ENCODE assay signal across 7 mouse cellular contexts in genomic region chr9:108596998-108597764, GRCm38 (mm10). TPM values are rescaled to one million over a fixed set of nuclear protein-coding genes. Genes with fewer than 3 reads are reported as not detected.
DNase-seq lines count a peak whose midpoint lies in the region; ATAC-seq lines count a peak whose summit lies in the region.

TSS of gene P4htm (minus strand) at chr9:108597667.

- no peaks in the 10 kb centered on the region for H3K36me3 ChIP-seq in limb, embryonic 11.5 days (ENCODE audit: control insufficient read depth, insufficient read depth, low read length)
- H3K36me3 ChIP-seq in midbrain, embryonic 11.5 days (ENCODE audit: control insufficient read depth, insufficient read depth, low read length): no peaks in the 10 kb centered on the region; the same call in 1 of the 2 replicates

- peak within 1 kb of the TSS; percentile 93 for H3K4me2 ChIP-seq in limb, embryonic 11.5 days (ENCODE audit: low read depth, severe bottlenecking)
- H3K4me2 ChIP-seq in midbrain, embryonic 11.5 days: peak within 1 kb of the TSS; percentile 82

- WGBS in limb, embryonic 11.5 days: 3% methylated on average over 69 of the region's 69 CpGs
- 2% methylated on average over 69 of the region's 69 CpGs for WGBS in midbrain, embryonic 11.5 days

- no peak within 1 kb of the TSS for H3K27ac ChIP-seq in limb, embryonic 11.5 days (replicated peaks; ENCODE audit: low read depth, low read length)
- H3K27ac ChIP-seq in midbrain, embryonic 11.5 days (ENCODE audit: low read depth, low read length): 0 out of 2 replicates have a peak within 1 kb of the TSS, but pooled peaks have one; percentile 3

- peak; percentile 80 for ATAC-seq in common myeloid progenitor, adult 5-6 weeks (replicated peaks; ENCODE audit: low read depth, poor library complexity, severe bottlenecking)
- ATAC-seq in inflammation-experienced regulatory T-cells, adult 6 months: peak; percentile 76
- ATAC-seq in limb, embryonic 11.5 days (ENCODE audit: insufficient number of reproducible peaks, low FRiP score, low TSS enrichment, low read depth): peak; percentile 74
- peak; percentile 90 for ATAC-seq in midbrain, embryonic 11.5 days (ENCODE audit: low FRiP score)

- 0 out of 2 replicates have a peak, but pooled peaks cover 2% of the 10 kb centered on the region for H3K4me1 ChIP-seq in limb, embryonic 11.5 days (ENCODE audit: control insufficient read depth, insufficient read depth, low read length)
- peaks cover 3% of the 10 kb centered on the region; the same call in 1 of the 2 replicates for H3K4me1 ChIP-seq in midbrain, embryonic 11.5 days (ENCODE audit: control insufficient read depth, insufficient read depth, low read length)

- H3K9ac ChIP-seq in limb, embryonic 11.5 days (ENCODE audit: low read length): peak within 1 kb of the TSS; percentile 70
- H3K9ac ChIP-seq in midbrain, embryonic 11.5 days (ENCODE audit: low read length): peak within 1 kb of the TSS; percentile 73

- no peaks in the 10 kb centered on the region for H3K27me3 ChIP-seq in limb, embryonic 11.5 days (ENCODE audit: control insufficient read depth, insufficient read depth, low read length)
- H3K27me3 ChIP-seq in midbrain, embryonic 11.5 days (ENCODE audit: control insufficient read depth, insufficient read depth, low read length): no peaks in the 10 kb centered on the region

- peak; percentile 66 to 67 for DNase-seq in adrenal gland, adult 18-20 months (ENCODE audit: low spot score in 2 of 2)
- DNase-seq in gastrocnemius, postnatal 25 days: peak; percentile 62
- DNase-seq in limb, embryonic 11.5 days (ENCODE audit: low spot score): peak; percentile 78
- peak; percentile 97 for DNase-seq in midbrain, embryonic 11.5 days (ENCODE audit: low spot score, missing footprints)
- peak; percentile 77 for DNase-seq in right cerebral cortex, postnatal 36 days (ENCODE audit: low spot score in 2 of 2)

- H3K4me3 ChIP-seq in limb, embryonic 11.5 days (ENCODE audit: low read depth, low read length): peak within 1 kb of the TSS; percentile 70
- peak within 1 kb of the TSS; percentile 63 for H3K4me3 ChIP-seq in midbrain, embryonic 11.5 days (ENCODE audit: low read depth, low read length)

- H3K9me3 ChIP-seq in limb, embryonic 11.5 days (ENCODE audit: control insufficient read depth, low read length): no peaks in the 10 kb centered on the region
- no peaks in the 10 kb centered on the region for H3K9me3 ChIP-seq in midbrain, embryonic 11.5 days (ENCODE audit: control insufficient read depth, low read length)

RNA-seq across cellular contexts. Expression of gene P4htm, which starts in this region (rescaled TPM):
- 1 to 10 TPM; 6.2 to 7.9 TPM for total RNA-seq in adrenal gland, adult 18-20 months (2021)
- total RNA-seq in common myeloid progenitor, adult 5-6 weeks (2017): 0.39 and 1.1 TPM in 2 replicates
- 1 to 10 TPM; 2.8 to 3.1 TPM for total RNA-seq in gastrocnemius, postnatal 25 days (2021)
- polyA plus RNA-seq in inflammation-experienced regulatory T-cells, adult 6 months (2017; shearing (Covaris generic)): 10 to 100 TPM in 1 of 3 experiments, 1 to 10 TPM in 2; 5.6 to 10.9 (median 7.5) TPM
- 6.7 and 7.2 TPM in 2 replicates for polyA plus RNA-seq in limb, embryonic 11.5 days (2014; fragmentation: Nextera tagmentation; extraction: Ambion mirVana)
- 7.2 and 9.8 TPM in 2 replicates for polyA plus RNA-seq in midbrain, embryonic 11.5 days (2014; fragmentation: Nextera tagmentation; extraction: Ambion mirVana)
